In the genomic region with DNA sequence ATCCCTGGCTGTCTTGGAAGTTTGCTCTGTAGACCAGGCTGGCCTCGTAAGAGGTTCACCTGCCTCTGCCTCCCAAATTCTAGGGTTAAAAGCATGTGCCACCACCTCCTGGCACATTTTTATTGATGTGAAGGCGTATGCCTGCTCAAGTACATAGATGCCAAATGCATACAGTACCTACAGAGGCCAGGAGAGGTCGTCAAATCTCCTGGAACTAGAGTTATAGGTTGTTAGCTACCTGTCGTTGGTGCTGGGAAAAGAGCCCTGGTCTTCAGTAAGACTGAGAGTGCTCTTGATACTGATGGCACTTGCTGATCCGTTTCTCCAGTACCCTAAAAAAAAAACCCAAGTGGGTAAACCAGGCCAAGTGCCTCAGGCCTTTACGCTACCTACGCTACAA, we compare ENCODE assay signal across 23 mouse cellular contexts.
"Had no signal": no experiment of that assay in that cellular context is flagged by ENCODE, and none has a peak within 500 bp of the region (broad histone marks: within the 10 kb centered on the region; RNA-seq: fewer than 3 reads in every experiment).

No protein-coding gene starts in this region.

- H3K4me1 ChIP-seq: hindbrain, embryonic 12.5 days; limb, embryonic 12.5 days had no signal

- H3K36me3 ChIP-seq: heart, embryonic 10.5 days; heart, embryonic 12.5 days; hindbrain, embryonic 10.5 days; hindbrain, embryonic 12.5 days; kidney, embryonic 15.5 days; limb, embryonic 10.5 days; limb, embryonic 12.5 days; liver, embryonic 13.5 days; liver, embryonic 15.5 days had no signal

- DNase-seq: gastrocnemius, adult 2 months; gastrocnemius, postnatal 10 days; gastrocnemius, postnatal 25 days; heart, adult 18-20 months; heart, postnatal 10 days; heart, postnatal 4 days; kidney, adult 11 months; kidney, adult 2 months; kidney, adult 9 months; kidney, postnatal 14 days; kidney, postnatal 36 days; layer of hippocampus, adult 9-11 months; layer of hippocampus, postnatal 36 days; liver; liver, embryonic 13.5 days had no signal

- H3K9me3 ChIP-seq: heart, embryonic 10.5 days; heart, embryonic 12.5 days; hindbrain, embryonic 10.5 days; hindbrain, embryonic 12.5 days; kidney, embryonic 15.5 days; limb, embryonic 10.5 days; limb, embryonic 12.5 days; liver, embryonic 13.5 days; liver, embryonic 15.5 days had no signal

- H3K4me3 ChIP-seq: gastrocnemius, adult 2 months; heart, embryonic 10.5 days; heart, embryonic 12.5 days; hindbrain, embryonic 10.5 days; hindbrain, embryonic 12.5 days; kidney, embryonic 15.5 days; limb, embryonic 10.5 days; limb, embryonic 12.5 days; liver, embryonic 13.5 days; liver, embryonic 15.5 days had no signal
